Mouse (Mus musculus) liver, adult (tissue): ENCODE measurements at regions not wholly inside any gene's neighbourhood (a gene's known extent, or its start where the extent isn't known, plus 50 kb on each side); places are given as distances from the start of the nearest gene placed in this dataset.

Source experiments
- GATA4 ChIP-seq: IDR thresholded peaks from 2 replicates; pipeline ENCODE4 v1.6.1; 2014; ENCODE audit warnings: mild to moderate bottlenecking, low read length; ENCODE audit not compliant: insufficient replicate concordance

DNA sequence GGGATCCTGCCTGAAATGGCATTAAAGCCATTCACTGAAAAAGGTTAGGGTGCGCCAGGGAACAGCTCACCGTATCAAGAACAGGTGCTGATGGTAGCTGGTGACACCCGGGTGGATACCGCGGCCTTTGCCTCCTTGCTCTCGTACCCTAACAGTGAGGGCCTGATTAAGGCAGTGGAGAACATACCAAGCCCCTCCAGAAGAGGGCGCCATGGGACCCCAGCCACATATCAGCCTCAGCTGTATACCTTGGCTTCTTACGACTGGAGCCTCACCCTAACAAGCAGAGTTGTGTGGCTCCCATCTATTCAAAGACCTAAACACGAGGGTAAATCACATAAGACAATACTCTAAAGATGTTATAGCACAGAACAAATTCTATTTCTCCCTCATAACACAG is 203.7 kb upstream of the 1700012A03Rik start:
- TF ChIP-seq GATA4, result no peak

DNA sequence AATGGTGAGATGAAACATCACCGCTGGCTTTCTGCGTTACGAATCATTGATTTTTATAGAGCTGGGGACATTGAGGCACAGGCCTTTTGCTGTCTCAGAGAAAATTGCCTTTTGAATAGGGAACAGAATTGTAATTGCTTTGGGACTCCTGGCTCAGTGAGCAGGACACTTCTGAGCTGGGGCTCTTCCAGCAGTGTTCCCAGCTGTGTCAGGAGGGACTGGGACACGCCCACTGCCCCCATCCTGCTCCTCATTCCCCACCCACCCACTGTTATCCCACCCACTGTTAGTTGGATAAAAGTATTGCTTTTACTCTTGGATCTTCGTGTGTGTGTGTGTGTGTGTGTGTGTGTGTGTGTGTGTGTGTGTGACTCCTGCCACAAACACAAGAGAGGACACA is 204.4 kb upstream of the 1700012A03Rik start:
- TF ChIP-seq GATA4, result no peak

DNA sequence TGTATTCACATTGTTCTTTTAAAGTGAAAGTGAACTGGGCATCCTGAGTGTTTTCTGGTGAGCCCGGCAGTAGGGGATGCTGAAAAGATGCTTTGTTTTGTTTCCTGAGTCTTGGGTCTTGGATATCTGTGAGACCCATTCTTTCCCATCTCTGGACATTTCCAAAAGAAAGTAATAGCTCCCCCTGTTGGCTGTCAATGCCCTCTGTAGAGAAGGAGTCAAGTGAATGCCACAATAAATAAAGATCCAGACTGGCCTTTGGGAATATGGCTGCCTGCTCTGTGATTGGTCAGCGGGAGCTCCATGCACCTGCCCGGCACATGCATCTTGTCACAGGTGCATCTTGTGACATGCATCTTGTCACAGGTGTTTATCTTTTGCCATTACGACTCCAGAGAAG is 209.4 kb upstream of the 1700012A03Rik start:
- no peak for TF ChIP-seq GATA4

DNA sequence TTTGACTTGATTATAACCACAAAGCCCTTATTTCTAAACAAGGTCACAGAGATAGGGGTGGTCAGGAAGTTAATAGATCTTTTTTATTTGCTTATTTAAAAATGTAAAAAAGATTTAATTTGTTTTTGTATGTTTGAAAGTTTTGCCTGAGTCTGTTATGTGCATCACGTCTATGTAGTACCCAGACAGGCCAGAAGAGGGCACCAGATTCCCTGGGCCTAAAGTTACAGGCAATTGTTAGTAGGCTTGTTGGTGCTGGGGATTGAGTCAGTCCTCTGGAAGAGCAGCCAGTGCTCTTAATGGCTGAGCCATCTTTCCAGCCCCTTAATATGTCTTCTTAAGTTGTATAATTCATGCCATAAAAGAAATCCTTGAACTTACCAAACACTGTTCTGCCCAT is 211.5 kb upstream of the 1700012A03Rik start:
- TF ChIP-seq GATA4, result no peak

DNA sequence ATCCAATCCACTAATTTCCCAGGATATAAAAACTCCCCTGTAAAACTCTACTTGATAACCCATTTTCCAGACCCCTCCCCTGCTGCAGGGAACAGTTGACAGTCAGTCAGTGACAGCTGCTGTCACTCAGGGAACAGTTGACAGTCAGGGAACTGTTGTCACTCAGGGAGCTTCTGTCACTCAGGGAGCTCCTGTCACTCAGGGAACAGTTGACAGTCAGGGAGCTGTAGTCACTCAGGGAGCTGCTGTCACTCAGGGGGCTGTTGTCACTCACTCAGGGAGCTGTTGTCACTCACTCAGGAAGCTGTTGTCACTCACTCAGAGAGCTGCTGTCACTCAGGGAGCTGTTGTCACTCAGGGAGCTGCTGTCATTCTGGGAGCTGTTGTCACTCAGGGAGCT is 214.3 kb upstream of the 1700012A03Rik start:
- TF ChIP-seq GATA4, result no peak

DNA sequence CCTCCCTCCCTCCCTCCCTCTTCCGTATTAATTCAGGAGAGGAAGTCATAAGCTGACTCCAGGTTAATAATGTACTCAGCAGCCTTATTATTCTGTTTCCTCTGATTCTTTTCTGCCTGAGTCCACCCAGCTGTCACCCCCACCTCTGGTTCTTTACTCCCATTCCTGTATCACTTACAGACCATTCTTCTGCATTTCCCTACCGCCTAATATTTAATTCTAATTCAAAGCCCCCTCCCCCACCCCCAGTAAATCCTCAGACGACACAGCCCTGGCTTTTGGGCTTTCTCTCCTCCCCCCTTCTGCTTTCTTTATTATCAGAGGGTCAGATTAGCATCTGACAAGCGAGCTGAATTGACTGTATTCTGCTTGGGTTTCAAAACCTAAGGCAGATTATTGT is 215.5 kb upstream of the 1700012A03Rik start:
- no peak for TF ChIP-seq GATA4

- TF ChIP-seq GATA4, result no peak
These were observed 219.4 kb upstream of the 1700012A03Rik start for GRCm38 (mm10) chr6:31830610-31831009.

- TF ChIP-seq GATA4, result no peak
These were observed 226.4 kb upstream of the 1700012A03Rik start for GRCm38 (mm10) chr6:31823616-31824015.

DNA sequence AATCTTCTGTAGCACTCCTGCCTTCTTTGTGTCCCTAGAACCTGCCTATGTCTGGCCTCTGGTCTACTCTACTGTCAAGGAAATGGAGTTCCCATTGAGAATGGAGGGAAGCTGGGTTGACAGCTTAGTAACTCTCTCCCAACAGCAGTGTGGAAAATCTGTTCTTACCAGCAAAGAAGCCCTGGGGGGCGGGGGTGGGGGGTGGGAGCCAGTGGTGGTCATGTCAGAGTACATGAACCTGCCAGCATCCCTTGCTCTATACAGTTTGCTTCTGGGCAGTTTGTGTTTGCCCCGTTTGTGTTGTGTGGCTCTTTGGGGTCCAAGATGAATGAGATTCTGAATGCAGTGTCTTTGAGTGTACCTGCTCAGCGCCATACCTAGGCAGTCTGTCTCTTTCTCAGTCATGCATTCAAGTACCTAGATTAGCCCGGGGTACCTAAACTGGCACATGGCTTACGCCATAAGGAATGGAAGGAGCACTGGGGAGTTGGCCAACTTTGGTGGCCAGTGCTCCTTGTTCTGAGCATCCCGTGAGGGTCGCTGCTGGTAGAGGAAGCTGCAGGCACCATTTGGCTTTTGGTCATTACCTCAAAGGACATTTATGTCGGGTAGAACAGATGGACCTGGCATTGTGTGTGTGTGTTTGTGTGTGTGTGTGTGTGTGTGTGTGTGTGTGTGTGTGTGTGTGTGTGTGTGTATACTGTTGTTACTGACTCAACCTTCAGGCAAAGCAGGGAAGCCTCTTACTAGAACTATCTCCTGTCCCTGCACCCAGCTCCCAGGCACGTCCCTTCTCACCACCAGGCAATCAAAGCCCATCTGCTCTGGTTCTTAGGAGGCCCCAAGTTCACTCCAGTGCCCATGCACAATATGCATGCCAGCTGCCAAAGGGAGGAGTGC is 227.6 kb upstream of the 1700012A03Rik start:
- TF ChIP-seq GATA4, result no peak

DNA sequence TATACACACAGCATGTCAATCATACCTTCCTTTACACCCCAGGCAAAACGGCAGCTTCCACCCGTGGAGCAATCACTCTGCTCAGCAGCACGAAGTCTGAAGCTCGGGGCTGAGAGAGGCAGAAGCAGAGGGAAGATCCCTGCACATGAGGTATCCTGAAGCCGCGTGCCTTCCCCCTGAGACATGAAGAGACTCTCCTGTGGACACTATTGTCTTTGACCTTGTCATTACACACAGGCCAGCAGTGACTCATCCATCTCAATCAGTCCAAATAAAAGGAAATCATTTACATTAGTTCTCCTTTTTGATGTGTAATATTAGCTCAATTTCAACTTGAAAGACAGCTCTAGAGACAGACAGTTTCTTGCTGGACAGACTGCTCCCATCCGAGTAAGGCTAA is 228.4 kb upstream of the 1700012A03Rik start:
- no peak for TF ChIP-seq GATA4

DNA sequence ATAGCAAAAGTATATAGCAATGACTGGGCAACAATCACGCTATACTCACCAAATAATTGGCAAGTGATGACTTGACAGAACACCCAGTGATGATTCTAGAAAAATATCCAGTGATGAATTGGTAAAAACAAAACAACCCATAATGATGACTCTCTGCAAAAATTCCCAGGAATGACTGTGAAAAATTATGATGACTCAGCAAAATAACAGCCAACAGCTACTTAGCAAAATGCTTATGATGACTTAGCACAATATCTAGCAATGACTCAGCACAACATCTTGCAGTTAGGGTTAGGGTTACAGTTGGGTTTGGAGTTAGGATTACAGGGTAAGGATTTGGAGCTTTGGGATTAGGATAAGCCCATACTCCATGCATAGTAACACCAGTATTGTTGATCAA is 232.4 kb upstream of the 1700012A03Rik start:
- TF ChIP-seq GATA4, result no peak

GRCm38 (mm10) chr6:31811890-31812289 is 238.2 kb upstream of the 1700012A03Rik start:
- TF ChIP-seq GATA4, result no peak

- TF ChIP-seq GATA4, result no peak
These were observed 239.2 kb upstream of the 1700012A03Rik start for GRCm38 (mm10) chr6:31810602-31811512.

GRCm38 (mm10) chr6:31791547-31791946 is 227.8 kb upstream of the Podxl start:
- no peak for TF ChIP-seq GATA4

GRCm38 (mm10) chr6:31790906-31791305 is 227.1 kb upstream of the Podxl start:
- no peak for TF ChIP-seq GATA4

- no peak for TF ChIP-seq GATA4
These were observed 213.1 kb upstream of the Podxl start for GRCm38 (mm10) chr6:31776841-31777240.
